Mouse (Mus musculus) c-Kit-positive CD71-negative TER-119-negative erythroid progenitor cells, embryonic 14.5 days (primary cell): ENCODE data around the gene Asdurf.
"Not testable (repeated sequence)": the region's sequence is repeated elsewhere in the genome, so short reads cannot be mapped to it uniquely, and the experiment has no call there.

Experiments
- DNase-seq: peaks from one replicate; pipeline ENCODE4 v3.0.0-alpha.2; 2013; ENCODE audit warnings: low read depth

Asdurf gene

GRCm38 (mm10) chr1:53352327-53353261 is at the start of gene Asdurf, which contains the start of the genes Gm28551 and Asnsd1:
Gene Asdurf (minus strand): TSS chr1:53352619.
Gene Gm28551 (minus strand): TSS chr1:53352667.
Gene Asnsd1 (minus strand): TSS chr1:53352752.
- DNase-seq: peak; percentile 92

- not testable (repeated sequence) for DNase-seq
These were observed 41.7 kb upstream of the Asdurf start for GRCm38 (mm10) chr1:53393936-53394760.

DNA sequence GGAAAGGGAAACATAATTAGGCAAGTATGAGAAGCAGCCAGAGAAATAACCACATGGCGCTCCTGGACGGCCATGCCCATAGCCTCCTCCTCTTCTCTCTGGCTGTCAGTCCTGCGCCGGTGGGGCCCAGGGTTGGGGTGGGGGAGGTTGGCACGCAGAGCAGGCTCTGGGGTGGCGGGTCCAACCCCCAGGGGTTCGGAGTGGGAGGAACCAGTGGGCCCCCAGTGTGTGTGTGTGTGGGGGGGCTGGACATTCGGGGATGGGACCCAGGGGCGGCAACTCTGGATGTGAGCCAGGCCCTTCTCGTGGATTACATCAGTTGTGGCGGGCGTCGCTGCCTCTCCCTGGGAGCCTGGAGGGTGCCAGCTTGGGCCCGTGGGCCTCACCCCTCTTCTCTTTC is 36.3 kb upstream of the Asdurf start:
- no peak for DNase-seq

- DNase-seq: no peak
These were observed 31.8 kb upstream of the Asdurf start for GRCm38 (mm10) chr1:53384085-53384688.

- no peak for DNase-seq
These were observed 25.3 kb upstream of the Asdurf start for GRCm38 (mm10) chr1:53377731-53378130.

GRCm38 (mm10) chr1:53375965-53376364 is 23.5 kb upstream of the Asdurf start:
- DNase-seq: not testable (repeated sequence)

GRCm38 (mm10) chr1:53358988-53359387 is 6.6 kb upstream of the Asdurf start:
- DNase-seq: no peak

DNA sequence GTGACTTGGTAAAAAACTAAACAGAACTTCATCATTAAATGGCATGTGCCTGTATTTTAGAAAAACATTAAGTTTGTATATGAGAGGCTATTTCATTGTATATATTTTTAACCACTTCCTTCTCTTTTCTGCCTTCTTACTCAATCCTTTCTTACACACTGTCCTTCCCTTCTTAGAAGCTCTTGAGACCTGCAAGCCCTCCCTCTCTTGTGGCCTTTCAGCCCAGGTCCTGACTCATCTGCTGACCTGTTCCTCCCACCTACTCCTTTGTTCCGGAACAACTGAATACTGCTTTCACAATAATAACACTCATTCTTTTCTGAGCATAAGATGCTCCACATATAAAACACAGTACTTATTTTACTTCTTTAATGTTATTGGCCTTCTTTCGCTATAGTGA is 11.3 kb downstream of the Asdurf start:
- DNase-seq: no peak

DNA sequence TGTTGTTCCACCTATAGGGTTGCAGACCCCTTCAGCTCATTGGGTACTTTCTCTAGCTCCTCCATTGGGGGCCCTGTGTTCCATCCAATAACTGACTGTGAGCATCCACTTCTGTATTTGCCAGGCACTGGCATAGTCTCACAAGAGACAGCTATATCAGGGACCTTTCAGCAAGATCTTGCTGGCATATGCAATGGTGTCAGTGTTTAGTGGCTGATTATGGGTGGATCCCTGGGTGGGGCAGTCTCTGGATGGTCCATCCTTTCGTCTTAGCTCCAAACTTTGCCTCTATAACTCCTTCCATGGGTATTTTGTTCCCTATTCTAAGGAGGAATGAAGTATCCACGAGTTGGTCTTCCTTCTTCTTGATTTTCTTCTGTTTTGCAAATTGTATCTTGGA is 15.0 kb downstream of the Asdurf start:
- not testable (repeated sequence) for DNase-seq

DNA sequence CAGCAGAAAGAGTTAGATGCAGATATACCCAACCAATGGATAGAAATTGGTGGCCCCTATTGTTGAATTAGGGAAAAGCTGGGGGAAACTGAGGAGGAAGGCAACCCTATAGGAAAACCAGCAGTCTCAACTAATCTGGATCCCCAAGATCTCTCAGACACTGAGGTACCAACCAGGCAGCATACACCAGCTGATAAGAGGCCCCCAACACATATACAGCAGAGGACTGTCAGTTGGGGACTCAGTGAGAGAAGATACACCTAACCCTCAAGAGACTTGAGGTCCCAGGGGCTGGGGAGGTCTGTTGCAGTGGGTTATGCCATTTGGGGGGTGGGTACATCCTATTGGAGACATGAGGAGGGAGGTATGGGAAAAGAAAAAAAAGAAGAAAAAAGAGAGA is 17.0 kb downstream of the Asdurf start:
- DNase-seq: no peak

DNA sequence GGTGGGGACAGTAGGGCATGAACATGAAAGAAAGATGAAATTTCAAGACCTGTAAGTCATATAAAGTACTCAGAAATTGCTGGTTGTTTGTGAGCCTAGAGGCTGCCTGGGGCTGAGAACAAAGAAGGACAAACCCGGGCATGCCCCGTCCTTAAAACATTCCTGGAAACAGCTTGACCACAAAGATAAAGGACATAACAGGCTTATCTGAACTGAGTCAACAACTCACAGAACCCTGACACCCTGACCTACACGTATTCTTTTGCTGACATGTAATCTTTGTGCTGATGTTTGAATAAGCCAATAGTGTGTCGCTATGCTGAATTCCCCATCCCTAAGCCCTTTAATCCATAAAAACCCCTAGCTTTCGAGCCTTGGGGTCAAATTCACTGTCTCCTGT is 18.9 kb downstream of the Asdurf start:
- DNase-seq: not testable (repeated sequence)

GRCm38 (mm10) chr1:53324827-53325494 is 27.5 kb downstream of the Asdurf start:
- no peak for DNase-seq

- no peak for DNase-seq
These were observed 28.1 kb downstream of the Asdurf start for GRCm38 (mm10) chr1:53324277-53324676.

DNA sequence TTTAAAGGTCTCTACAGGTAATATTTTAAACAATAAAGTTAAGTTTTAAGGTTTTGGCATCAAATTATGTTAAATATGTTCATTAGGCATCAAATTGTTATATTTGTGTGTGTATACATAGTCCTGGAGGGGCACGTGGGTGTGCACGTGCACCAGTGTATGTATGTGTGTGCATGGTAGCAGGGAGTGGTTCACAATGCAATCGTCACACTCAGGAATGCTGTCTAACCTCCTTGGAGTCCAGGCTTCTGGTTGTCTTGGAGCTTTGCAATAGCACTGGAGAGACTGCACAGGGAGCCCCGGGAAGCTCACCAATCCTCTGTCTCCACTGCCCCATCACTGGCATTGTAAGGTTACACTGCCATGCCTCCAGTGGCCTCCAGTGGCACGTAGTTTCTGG is 29.2 kb downstream of the Asdurf start:
- DNase-seq: no peak

DNA sequence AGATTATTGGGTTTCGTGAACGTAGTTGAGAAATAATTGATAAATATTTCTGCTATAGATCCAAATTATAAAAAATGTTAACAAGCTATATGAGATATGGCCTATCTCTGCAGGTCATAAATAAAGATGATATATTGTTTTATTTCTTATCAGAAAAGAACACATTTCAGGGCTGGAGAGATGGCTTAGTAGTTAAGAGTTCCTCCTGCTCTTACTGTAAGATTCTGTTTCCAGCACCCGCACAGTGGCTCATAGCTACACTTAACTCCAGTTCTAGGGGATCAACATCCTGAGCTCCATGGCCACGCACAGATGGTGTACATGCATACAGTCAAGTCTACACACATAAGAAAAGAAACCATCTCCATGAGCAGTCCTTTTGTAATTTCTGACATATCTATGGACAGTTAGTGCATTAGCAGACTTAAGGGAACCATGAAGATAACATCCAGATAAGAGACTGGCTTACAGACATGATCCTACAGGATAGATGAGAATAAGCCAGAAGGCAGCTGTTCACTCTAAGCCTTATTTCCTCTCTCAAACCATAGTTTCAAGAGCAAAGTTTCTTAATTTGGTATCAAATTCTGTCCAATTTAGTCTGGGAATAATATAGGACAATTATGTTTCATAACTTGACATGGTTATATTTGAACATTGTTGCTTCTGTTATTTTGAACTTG is 30.6 kb downstream of the Asdurf start:
- no peak for DNase-seq

- DNase-seq: peak; percentile 62
These were observed 39.1 kb downstream of the Asdurf start, which contains the start of gene Osgepl1 for GRCm38 (mm10) chr1:53312989-53313967. Gene Osgepl1 (plus strand): TSS chr1:53313624.

GRCm38 (mm10) chr1:53300506-53300905 is 51.9 kb downstream of the Asdurf start:
- no peak for DNase-seq
